Mouse (Mus musculus) heart, adult 2 months (tissue): ENCODE measurements around the gene Olfr120. TPM values are rescaled to one million over a fixed set of nuclear protein-coding genes. Genes with fewer than 3 reads are reported as not detected.
"Not testable (repeated sequence)": the region's sequence is repeated elsewhere in the genome, so short reads cannot be mapped to it uniquely, and the experiment has no call there.

Experiments
- DNase-seq, 2 experiments: peaks; one replicate each; pipeline ENCODE4 v3.0.0; 2021
- H3K27ac ChIP-seq: fragments of 200-600 bp; 2 replicates; pipeline ENCODE4 v1.8.1; 2022
- H3K27me3 ChIP-seq: fragments of 200-500 bp; 2 replicates; pipeline ENCODE4 v1.6.1; 2012; ENCODE audit warnings: mild to moderate bottlenecking, low read length, inconsistent platforms, mixed read lengths; ENCODE audit not compliant: control insufficient read depth, insufficient read depth
- H3K36me3 ChIP-seq: fragments of 200-500 bp; 2 replicates; pipeline ENCODE4 v1.6.1; 2012; ENCODE audit warnings: low read length, inconsistent platforms; ENCODE audit not compliant: control insufficient read depth, insufficient read depth
- H3K4me1 ChIP-seq: fragments of 200-500 bp; 2 replicates; pipeline ENCODE4 v1.6.1; 2011; ENCODE audit warnings: low read length; ENCODE audit not compliant: control insufficient read depth, insufficient read depth
- H3K4me3 ChIP-seq: fragments of 200-600 bp; 2 replicates; pipeline ENCODE4 v1.8.1; 2022
- H3K79me2 ChIP-seq: fragments of 200-500 bp; replicated peaks from 2 replicates; pipeline ENCODE4 v1.6.1; 2012; ENCODE audit warnings: mild to moderate bottlenecking, inconsistent platforms, low read length, moderate library complexity, mixed read lengths; ENCODE audit not compliant: control insufficient read depth, insufficient read depth
- H3K9ac ChIP-seq: fragments of 200-500 bp; 2 replicates; pipeline ENCODE4 v1.6.1; 2012; ENCODE audit warnings: low read depth, mild to moderate bottlenecking, control low read depth, inconsistent platforms, low read length, mixed read lengths
- CTCF ChIP-seq: fragments of 200-600 bp; IDR thresholded peaks from 2 replicates; pipeline ENCODE4 v1.8.1; 2022; ENCODE audit warnings: antibody characterized with exemption, mild to moderate bottlenecking, moderate library complexity
- EP300 ChIP-seq: fragments of 200-500 bp; IDR thresholded peaks from 2 replicates; pipeline ENCODE4 v1.6.1; 2011; ENCODE audit warnings: low read depth, low read length, control low read depth; ENCODE audit not compliant: insufficient read depth
- POLR2A ChIP-seq: fragments of 200-500 bp; IDR thresholded peaks from 2 replicates; pipeline ENCODE4 v1.6.1; 2011; ENCODE audit warnings: mild to moderate bottlenecking, low read depth, low read length, control low read depth; ENCODE audit not compliant: insufficient read depth
- WGBS: fragments of 180-500 bp; shearing (Covaris S2); methylation state at CpG from one replicate; pipeline ENCODE4 v1.1.7; 2018; 5-methylcytosine and 5-hydroxymethylcytosine counted together
- intact Hi-C: fragments of 180-260 bp; cut with DNase I; formaldehyde crosslinking; loops from one replicate; pipeline ENCODE4 v1.15.1; 2025
- long read RNA-seq: library from polyadenylated mRNA; stranded (forward); transcript quantifications from one replicate; pipeline ENCODE4 v2.0.0, GENCODE M21; 2021
- polyA plus RNA-seq: library from polyadenylated mRNA; depleted of rRNA; stranded (reverse); fragments of >200 nt; gene quantifications from 2 replicates; pipeline ENCODE4 v1.2.3, GENCODE M21; 2012; rRNA removed
- total RNA-seq, 2 experiments: library from RNA; stranded (reverse); gene quantifications; 2 replicates each; pipeline ENCODE4 v1.2.3; 2021

The Olfr120 gene
- total RNA-seq (not detected), polyA plus RNA-seq (not detected in 2 replicates)
- long read RNA-seq, result 0 reads

DNA sequence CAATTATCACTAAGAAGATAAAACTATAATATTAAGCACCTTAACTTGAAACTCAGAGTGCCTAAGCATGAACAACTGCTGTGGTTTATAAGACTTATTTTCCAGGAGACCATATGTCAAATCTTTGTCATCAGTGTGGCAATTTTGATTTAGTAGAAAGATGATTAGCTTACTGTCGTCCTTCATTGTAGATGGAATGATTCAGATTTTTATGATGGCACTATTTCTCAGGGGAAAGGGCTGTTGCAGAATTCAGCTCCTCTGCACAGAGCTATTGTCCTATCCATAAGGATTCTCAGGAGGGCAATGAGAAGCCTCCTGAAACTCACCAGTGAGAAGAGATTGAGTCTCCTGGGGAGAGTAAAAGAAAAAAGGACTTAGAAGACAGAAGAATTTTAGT lies at the start of gene Olfr120:
Gene Olfr120 (plus strand): TSS at position 301 of the 400 bp plus-strand sequence.
- Histone ChIP-seq H3K4me1 (no peaks in the 10 kb centered on the region), H3K9ac (no peak within 1 kb of the TSS), H3K27ac (no peak within 1 kb of the TSS), H3K36me3 (no peaks in the 10 kb centered on the region), H3K4me3 (no peak within 1 kb of the TSS), H3K79me2 (no peaks in the 10 kb centered on the region), H3K27me3 (no peaks in the 10 kb centered on the region)
- no peak for DNase-seq
- TF ChIP-seq CTCF (no peak), POLR2A (no peak), EP300 (no peak)
- 46% methylated on average over 1 of the region's 1 CpGs for WGBS
- intact Hi-C loops, result no loop called here

DNA sequence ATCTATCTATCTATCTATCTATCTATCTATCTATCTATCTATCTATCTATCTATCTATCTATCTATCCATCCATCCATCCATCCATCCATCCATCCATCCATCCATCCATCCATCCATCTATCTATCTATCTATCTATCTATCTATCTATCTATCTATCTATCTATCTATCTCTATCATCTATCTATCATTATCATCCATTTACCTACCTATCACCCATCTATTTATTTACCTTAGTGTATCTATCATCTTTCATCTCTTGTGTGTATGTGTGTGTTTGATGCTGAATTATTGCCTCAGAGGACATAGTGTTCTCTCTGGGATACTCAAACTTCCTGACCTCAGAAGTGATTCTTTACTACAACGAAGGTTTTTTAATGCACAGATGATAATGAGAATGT lies 25.3 kb upstream of the Olfr120 start, which contains the start of gene Olfr119:
Gene Olfr119 (plus strand): TSS at position 301 of the 400 bp plus-strand sequence.
- H3K4me1 ChIP-seq, H3K27me3 ChIP-seq, H3K27ac ChIP-seq, H3K36me3 ChIP-seq, H3K79me2 ChIP-seq, H3K4me3 ChIP-seq, intact Hi-C loops, H3K9ac ChIP-seq, DNase-seq: not testable (repeated sequence)
- WGBS, result 53% methylated on average over 1 of the region's 1 CpGs

DNA sequence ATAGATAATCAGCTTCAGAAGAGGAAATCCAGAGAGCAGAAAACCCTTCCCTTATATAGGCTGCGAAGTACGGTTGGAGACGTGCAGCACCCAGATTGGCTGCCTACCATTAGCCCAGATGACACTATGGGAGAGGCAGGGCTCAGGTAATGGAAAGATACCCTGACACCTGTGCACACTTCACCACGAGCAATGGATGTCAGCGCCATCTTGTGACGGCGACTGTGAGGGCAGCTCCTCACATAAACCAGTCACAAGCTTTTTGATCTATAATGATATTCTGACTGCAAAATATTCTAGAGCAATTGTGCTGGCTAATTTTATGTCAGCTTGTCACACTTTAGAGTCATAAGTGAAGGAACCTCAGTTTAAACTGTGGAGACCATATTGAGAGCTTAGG lies 16.5 kb downstream of the Olfr120 start:
- H3K27me3 ChIP-seq, result no peaks in the 10 kb centered on the region
- H3K36me3 ChIP-seq, result no peaks in the 10 kb centered on the region
- TF ChIP-seq POLR2A, result no peak
- TF ChIP-seq CTCF, result no peak
- TF ChIP-seq EP300, result no peak
- no peak overlapping the region for H3K4me3 ChIP-seq
- intact Hi-C loops, result no loop called here
- H3K79me2 ChIP-seq, result no peaks in the 10 kb centered on the region
- no peak overlapping the region for H3K9ac ChIP-seq
- no peak overlapping the region for H3K27ac ChIP-seq
- no peak for DNase-seq
- H3K4me1 ChIP-seq, result no peaks in the 10 kb centered on the region
- WGBS, result 48% methylated on average over 7 of the region's 7 CpGs

DNA sequence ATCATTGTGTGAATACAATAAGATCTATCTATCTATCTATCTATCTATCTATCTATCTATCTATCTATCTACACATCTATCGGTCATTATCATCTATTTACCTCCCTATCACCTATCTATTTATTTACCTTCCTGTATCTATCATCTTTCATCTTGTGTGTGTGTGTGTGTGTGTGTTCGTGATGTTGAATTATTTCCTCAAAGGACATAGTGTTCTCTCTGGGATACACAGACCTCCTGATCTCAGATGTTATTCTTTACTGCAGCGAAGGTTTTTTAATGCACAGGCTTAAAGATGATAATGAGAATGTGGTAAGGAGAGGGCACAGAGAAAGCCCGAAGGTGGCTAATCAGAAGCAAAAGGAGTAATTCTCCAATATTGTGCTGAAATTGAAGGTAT lies 46.7 kb downstream of the Olfr120 start, which contains the start of gene Olfr122:
Gene Olfr122 (plus strand): TSS at position 301 of the 400 bp plus-strand sequence.
- Histone ChIP-seq H3K4me1 (no peaks in the 10 kb centered on the region), H3K27ac (no peak within 1 kb of the TSS), H3K79me2 (no peaks in the 10 kb centered on the region), H3K9ac (no peak within 1 kb of the TSS), H3K4me3 (no peak within 1 kb of the TSS), H3K27me3 (no peaks in the 10 kb centered on the region), H3K36me3 (no peaks in the 10 kb centered on the region)
- 73% methylated on average over 4 of the region's 4 CpGs for WGBS
- no peak for DNase-seq
- TF ChIP-seq CTCF, result no peak
- no peak for TF ChIP-seq EP300
- TF ChIP-seq POLR2A, result no peak
- intact Hi-C loops, result no loop called here

Other genes starting within 250 kb of the Olfr120 start
- not detected for gene H2-M2, start 238.3 kb upstream of the Olfr120 start, total RNA-seq
- 0.10 TPM in 1 of 2 replicates, not detected in the other for gene H2-M2, start 238.3 kb upstream of the Olfr120 start, polyA plus RNA-seq
- gene Olfr110, start 229.3 kb upstream of the Olfr120 start, total RNA-seq, result not detected
- gene Olfr110, start 229.3 kb upstream of the Olfr120 start, polyA plus RNA-seq, result not detected in 2 replicates
- not detected for gene Olfr111, start 213.8 kb upstream of the Olfr120 start, total RNA-seq
- 0.12 TPM in 1 of 2 replicates, not detected in the other for gene Olfr111, start 213.8 kb upstream of the Olfr120 start, polyA plus RNA-seq
- not detected for gene Olfr112, start 152.4 kb upstream of the Olfr120 start, total RNA-seq
- gene Olfr112, start 152.4 kb upstream of the Olfr120 start, polyA plus RNA-seq, result not detected in 2 replicates
- gene Olfr113, start 144.1 kb upstream of the Olfr120 start, total RNA-seq, result not detected
- gene Olfr113, start 144.1 kb upstream of the Olfr120 start, polyA plus RNA-seq, result not detected in 2 replicates
- not detected for gene Olfr114, start 129.1 kb upstream of the Olfr120 start, total RNA-seq
- gene Olfr114, start 129.1 kb upstream of the Olfr120 start, polyA plus RNA-seq, result not detected in 2 replicates
- not detected for gene Olfr115, start 94.7 kb upstream of the Olfr120 start, total RNA-seq
- not detected in 2 replicates for gene Olfr115, start 94.7 kb upstream of the Olfr120 start, polyA plus RNA-seq
- gene Olfr116, start 94.6 kb upstream of the Olfr120 start, total RNA-seq, result not detected
- not detected in 2 replicates for gene Olfr116, start 94.6 kb upstream of the Olfr120 start, polyA plus RNA-seq
- gene Olfr117, start 58.0 kb upstream of the Olfr120 start, total RNA-seq, result not detected
- not detected in 2 replicates for gene Olfr117, start 58.0 kb upstream of the Olfr120 start, polyA plus RNA-seq
- gene Olfr118, start 54.8 kb upstream of the Olfr120 start, total RNA-seq, result not detected
- gene Olfr118, start 54.8 kb upstream of the Olfr120 start, polyA plus RNA-seq, result not detected in 2 replicates
- not detected for gene Olfr119, start 25.2 kb upstream of the Olfr120 start, total RNA-seq
- gene Olfr119, start 25.2 kb upstream of the Olfr120 start, polyA plus RNA-seq, result not detected in 2 replicates
- not detected for gene Olfr121, start 27.0 kb downstream of the Olfr120 start, total RNA-seq
- not detected in 2 replicates for gene Olfr121, start 27.0 kb downstream of the Olfr120 start, polyA plus RNA-seq
- gene Olfr122, start 46.8 kb downstream of the Olfr120 start, total RNA-seq, result not detected
- gene Olfr122, start 46.8 kb downstream of the Olfr120 start, polyA plus RNA-seq, result not detected in 2 replicates
- gene Olfr123, start 71.7 kb downstream of the Olfr120 start, total RNA-seq, result not detected
- gene Olfr123, start 71.7 kb downstream of the Olfr120 start, polyA plus RNA-seq, result not detected in 2 replicates
- not detected for gene Olfr124, start 78.1 kb downstream of the Olfr120 start, total RNA-seq
- not detected in 2 replicates for gene Olfr124, start 78.1 kb downstream of the Olfr120 start, polyA plus RNA-seq
- not detected for gene Olfr125, start 111.1 kb downstream of the Olfr120 start, total RNA-seq
- gene Olfr125, start 111.1 kb downstream of the Olfr120 start, polyA plus RNA-seq, result not detected in 2 replicates
- gene Olfr126, start 125.7 kb downstream of the Olfr120 start, total RNA-seq, result not detected
- gene Olfr126, start 125.7 kb downstream of the Olfr120 start, polyA plus RNA-seq, result not detected in 2 replicates
- not detected for gene Olfr127, start 178.6 kb downstream of the Olfr120 start, total RNA-seq
- not detected in 2 replicates for gene Olfr127, start 178.6 kb downstream of the Olfr120 start, polyA plus RNA-seq
- gene Olfr128, start 198.7 kb downstream of the Olfr120 start, total RNA-seq, result not detected
- gene Olfr128, start 198.7 kb downstream of the Olfr120 start, polyA plus RNA-seq, result not detected in 2 replicates
- gene Olfr761, start 231.3 kb downstream of the Olfr120 start, total RNA-seq, result not detected
- not detected in 2 replicates for gene Olfr761, start 231.3 kb downstream of the Olfr120 start, polyA plus RNA-seq